Mouse (Mus musculus) heart, embryonic 12.5 days (tissue): ENCODE data around the gene Nit2. TPM values are rescaled to one million over a fixed set of nuclear protein-coding genes. Genes with fewer than 3 reads are reported as not detected.
A peak's percentile ranks its signal among the peaks of the same experiment; 100 is the strongest.

ENCODE experiments used
- ATAC-seq: fragments of 200-750 bp; cut with Nextera tagmentation; 2 replicates; pipeline ENCODE4 v1.8.0; 2017; ENCODE audit warnings: moderate TSS enrichment, moderate library complexity; ENCODE audit not compliant: insufficient number of reproducible peaks, low FRiP score
- H3K27ac ChIP-seq: fragments of 300-500 bp; sonication (generic); 2 replicates; pipeline ENCODE4 v1.5.1; 2016; ENCODE audit warnings: mild to moderate bottlenecking, moderate library complexity; ENCODE audit not compliant: poor library complexity, severe bottlenecking
- H3K27me3 ChIP-seq: fragments of 300-500 bp; sonication (generic); replicated peaks from 2 replicates; pipeline ENCODE4 v1.6.1; 2016; ENCODE audit warnings: mild to moderate bottlenecking, moderate library complexity
- H3K36me3 ChIP-seq: fragments of 300-500 bp; sonication (generic); 2 replicates; pipeline ENCODE4 v1.6.1; 2016; ENCODE audit warnings: mild to moderate bottlenecking, moderate library complexity
- H3K4me1 ChIP-seq: fragments of 300-500 bp; sonication (generic); replicated peaks from 2 replicates; pipeline ENCODE4 v1.6.1; 2016; ENCODE audit warnings: mild to moderate bottlenecking
- H3K4me2 ChIP-seq: fragments of 300-500 bp; sonication (generic); 2 replicates; pipeline ENCODE4 v1.6.1; 2016; ENCODE audit warnings: mild to moderate bottlenecking, moderate library complexity
- H3K4me3 ChIP-seq: fragments of 300-500 bp; sonication (generic); 2 replicates; pipeline ENCODE4 v1.5.1; 2016; ENCODE audit warnings: mild to moderate bottlenecking
- H3K9ac ChIP-seq: fragments of 300-500 bp; sonication (generic); 2 replicates; pipeline ENCODE4 v1.6.1; 2016; ENCODE audit warnings: mild to moderate bottlenecking, moderate library complexity
- H3K9me3 ChIP-seq: fragments of 300-500 bp; sonication (generic); replicated peaks from 2 replicates; pipeline ENCODE4 v1.6.1; 2016; ENCODE audit warnings: mild to moderate bottlenecking, moderate library complexity
- WGBS: fragments of 180-500 bp; shearing (Covaris S2); methylation state at CpG from one replicate; pipeline ENCODE4 v1.1.7; 2016; 5-methylcytosine and 5-hydroxymethylcytosine counted together
- polyA plus RNA-seq: library from polyadenylated mRNA; unstranded; fragments of >200 nt; fragmentation: Nextera tagmentation; extraction: Ambion mirVana; gene quantifications from 2 replicates; pipeline ENCODE4 v1.2.1, GENCODE M21; 2016

Nit2 gene
- 39.7 and 40.8 TPM in 2 replicates for polyA plus RNA-seq

- Histone ChIP-seq H3K4me2 (peak within 1 kb of the TSS; percentile 71), H3K4me1 (peaks cover 5% of the 10 kb centered on the region), H3K9ac (peak within 1 kb of the TSS; percentile 85), H3K9me3 (no peaks in the 10 kb centered on the region), H3K36me3 (peaks cover 28% of the 10 kb centered on the region), H3K27me3 (no peaks in the 10 kb centered on the region), H3K27ac (peak within 1 kb of the TSS; percentile 90), H3K4me3 (peak within 1 kb of the TSS; percentile 80)
- peak; percentile 98 for ATAC-seq
- WGBS: under 1% methylated on average over 58 of the region's 58 CpGs
These were observed at the start of gene Nit2 for GRCm38 (mm10) chr16:57166611-57167513. TSS of gene Nit2 (minus strand) at chr16:57167341.

- no peak overlapping the region for H3K9ac ChIP-seq
These were observed 48.8 kb upstream of the Nit2 start for GRCm38 (mm10) chr16:57215957-57216356.

GRCm38 (mm10) chr16:57211037-57211436 is 43.9 kb upstream of the Nit2 start:
- H3K4me2 ChIP-seq: no peak overlapping the region

More at GRCm38 (mm10) chr16:57215957-57216356, 48.8 kb upstream of the Nit2 start:
- H3K4me1 ChIP-seq: no peaks in the 10 kb centered on the region
- H3K27me3 ChIP-seq: no peaks in the 10 kb centered on the region
- no peaks in the 10 kb centered on the region for H3K9me3 ChIP-seq
- no peak for ATAC-seq
- H3K4me2 ChIP-seq: no peak overlapping the region
- H3K27ac ChIP-seq: no peak overlapping the region
- H3K4me3 ChIP-seq: no peak overlapping the region
- H3K36me3 ChIP-seq: peaks cover 37% of the 10 kb centered on the region

GRCm38 (mm10) chr16:57208342-57208741 is 41.2 kb upstream of the Nit2 start:
- Histone ChIP-seq H3K27me3 (no peaks in the 10 kb centered on the region), H3K36me3 (peaks cover 40% of the 10 kb centered on the region), H3K4me2 (no peak overlapping the region), H3K9ac (no peak overlapping the region), H3K9me3 (no peaks in the 10 kb centered on the region), H3K27ac (no peak overlapping the region; the same call in 1 of the 2 replicates), H3K4me1 (peaks cover 6% of the 10 kb centered on the region), H3K4me3 (no peak overlapping the region)
- no peak for ATAC-seq
- WGBS: 66% methylated on average over 2 of the region's 2 CpGs

More at GRCm38 (mm10) chr16:57211037-57211436, 43.9 kb upstream of the Nit2 start:
- no peak overlapping the region for H3K4me3 ChIP-seq
- no peaks in the 10 kb centered on the region for H3K27me3 ChIP-seq
- H3K27ac ChIP-seq: no peak overlapping the region
- H3K9ac ChIP-seq: no peak overlapping the region
- no peak for ATAC-seq
- 91% methylated on average over 2 of the region's 2 CpGs for WGBS
- H3K9me3 ChIP-seq: no peaks in the 10 kb centered on the region
- peaks cover 6% of the 10 kb centered on the region for H3K4me1 ChIP-seq
- H3K36me3 ChIP-seq: peaks cover 46% of the 10 kb centered on the region

- no peak for ATAC-seq
- Histone ChIP-seq H3K4me2 (no peak overlapping the region), H3K27me3 (no peaks in the 10 kb centered on the region), H3K36me3 (peaks cover 45% of the 10 kb centered on the region), H3K4me1 (no peaks in the 10 kb centered on the region), H3K9ac (no peak overlapping the region), H3K4me3 (no peak overlapping the region), H3K27ac (no peak overlapping the region), H3K9me3 (no peaks in the 10 kb centered on the region)
- 61% methylated on average over 3 of the region's 3 CpGs for WGBS
These were observed 30.1 kb upstream of the Nit2 start for GRCm38 (mm10) chr16:57197281-57197680.

- ATAC-seq: no peak
- H3K4me2 ChIP-seq: no peak overlapping the region
- no peaks in the 10 kb centered on the region for H3K9me3 ChIP-seq
- no peaks in the 10 kb centered on the region for H3K27me3 ChIP-seq
- H3K4me3 ChIP-seq: no peak overlapping the region
- no peak overlapping the region for H3K9ac ChIP-seq
- 83% methylated on average over 5 of the region's 5 CpGs for WGBS
- H3K36me3 ChIP-seq: peaks cover 52% of the 10 kb centered on the region
- H3K4me1 ChIP-seq: no peaks in the 10 kb centered on the region
- no peak overlapping the region for H3K27ac ChIP-seq
These were observed 29.4 kb upstream of the Nit2 start for GRCm38 (mm10) chr16:57196590-57196989.

- WGBS: 92% methylated on average over 14 of the region's 14 CpGs
- no peak overlapping the region for H3K4me3 ChIP-seq
- no peaks in the 10 kb centered on the region for H3K9me3 ChIP-seq
- no peak overlapping the region for H3K9ac ChIP-seq
- H3K27ac ChIP-seq: no peak overlapping the region
- no peaks in the 10 kb centered on the region for H3K27me3 ChIP-seq
- peaks cover 3% of the 10 kb centered on the region; the same call in 1 of the 2 replicates for H3K4me1 ChIP-seq
- no peak overlapping the region for H3K4me2 ChIP-seq
- peaks cover 51% of the 10 kb centered on the region for H3K36me3 ChIP-seq
- no peak for ATAC-seq
These were observed 24.1 kb upstream of the Nit2 start for GRCm38 (mm10) chr16:57191214-57191613.

GRCm38 (mm10) chr16:57190390-57190789 is 23.2 kb upstream of the Nit2 start:
- H3K27me3 ChIP-seq: no peaks in the 10 kb centered on the region
- H3K4me2 ChIP-seq: no peak overlapping the region
- no peaks in the 10 kb centered on the region for H3K9me3 ChIP-seq
- no peak overlapping the region for H3K27ac ChIP-seq
- no peak overlapping the region for H3K4me3 ChIP-seq
- peaks cover 56% of the 10 kb centered on the region for H3K36me3 ChIP-seq
- 81% methylated on average over 8 of the region's 8 CpGs for WGBS
- no peak overlapping the region for H3K9ac ChIP-seq
- ATAC-seq: no peak
- H3K4me1 ChIP-seq: peaks cover 3% of the 10 kb centered on the region; the same call in 1 of the 2 replicates

GRCm38 (mm10) chr16:57189493-57189892 is 22.4 kb upstream of the Nit2 start:
- Histone ChIP-seq H3K27ac (no peak overlapping the region), H3K4me2 (no peak overlapping the region), H3K27me3 (no peaks in the 10 kb centered on the region), H3K36me3 (peaks cover 51% of the 10 kb centered on the region), H3K4me3 (no peak overlapping the region), H3K9ac (no peak overlapping the region), H3K9me3 (no peaks in the 10 kb centered on the region), H3K4me1 (peaks cover 3% of the 10 kb centered on the region; the same call in 1 of the 2 replicates)
- WGBS: 76% methylated on average over 2 of the region's 2 CpGs
- no peak for ATAC-seq

GRCm38 (mm10) chr16:57186618-57187017 is 19.5 kb upstream of the Nit2 start:
- ATAC-seq: no peak
- peaks cover 58% of the 10 kb centered on the region for H3K36me3 ChIP-seq

GRCm38 (mm10) chr16:57182037-57182436 is 14.9 kb upstream of the Nit2 start:
- Histone ChIP-seq H3K27ac (no peak overlapping the region), H3K27me3 (no peaks in the 10 kb centered on the region), H3K4me3 (no peak overlapping the region), H3K9me3 (no peaks in the 10 kb centered on the region), H3K9ac (no peak overlapping the region), H3K4me1 (no peaks in the 10 kb centered on the region), H3K36me3 (peaks cover 56% of the 10 kb centered on the region), H3K4me2 (no peak overlapping the region)
- no peak for ATAC-seq
- 78% methylated on average over 5 of the region's 5 CpGs for WGBS

More at GRCm38 (mm10) chr16:57186618-57187017, 19.5 kb upstream of the Nit2 start:
- no peak overlapping the region for H3K9ac ChIP-seq
- H3K4me1 ChIP-seq: peaks cover 3% of the 10 kb centered on the region; the same call in 1 of the 2 replicates
- no peak overlapping the region for H3K4me3 ChIP-seq
- H3K27ac ChIP-seq: no peak overlapping the region
- 93% methylated on average over 4 of the region's 4 CpGs for WGBS
- H3K4me2 ChIP-seq: no peak overlapping the region
- H3K27me3 ChIP-seq: no peaks in the 10 kb centered on the region
- no peaks in the 10 kb centered on the region for H3K9me3 ChIP-seq
